Mouse (Mus musculus) liver, postnatal 0 days (tissue): ENCODE data around the gene Xlr3c. TPM values are rescaled to one million over a fixed set of nuclear protein-coding genes. Genes with fewer than 3 reads are reported as not detected.
A peak's percentile ranks its signal among the peaks of the same experiment; 100 is the strongest.
"Not testable (repeated sequence)": the region's sequence is repeated elsewhere in the genome, so short reads cannot be mapped to it uniquely, and the experiment has no call there.

Source experiments
- ATAC-seq: fragments of 200-750 bp; cut with Nextera tagmentation; 2 replicates; pipeline ENCODE4 v1.8.0; 2017; ENCODE audit warnings: mild to moderate bottlenecking, moderate library complexity
- DNase-seq: peaks from one replicate; pipeline ENCODE4 v3.0.0-alpha.2; 2016
- H3K27ac ChIP-seq: fragments of 300-500 bp; sonication (generic); 2 replicates; pipeline ENCODE4 v1.5.1; 2014; ENCODE audit warnings: antibody characterized with exemption, moderate library complexity, mild to moderate bottlenecking, low read depth
- H3K27me3 ChIP-seq: fragments of 300-500 bp; sonication (generic); 2 replicates; pipeline ENCODE4 v1.6.1; 2014; ENCODE audit warnings: low read length, control low read depth, mixed read lengths; ENCODE audit not compliant: insufficient read depth
- H3K36me3 ChIP-seq: fragments of 300-500 bp; sonication (generic); replicated peaks from 2 replicates; pipeline ENCODE4 v1.6.1; 2014; ENCODE audit warnings: mild to moderate bottlenecking, control low read depth, low read length, moderate library complexity, mixed read lengths; ENCODE audit not compliant: insufficient read depth
- H3K4me1 ChIP-seq: fragments of 300-500 bp; sonication (generic); 2 replicates; pipeline ENCODE4 v1.6.1; 2014; ENCODE audit warnings: antibody characterized with exemption, mild to moderate bottlenecking, control low read depth; ENCODE audit not compliant: insufficient read depth
- H3K4me2 ChIP-seq: fragments of 300-500 bp; sonication (generic); 2 replicates; pipeline ENCODE4 v1.6.1; 2014; ENCODE audit warnings: low read depth, mild to moderate bottlenecking, low read length, moderate library complexity, mixed read lengths
- H3K4me3 ChIP-seq: fragments of 300-500 bp; sonication (generic); 2 replicates; pipeline ENCODE4 v1.5.1; 2014; ENCODE audit warnings: low read depth, low read length
- H3K9ac ChIP-seq: fragments of 300-500 bp; sonication (generic); replicated peaks from 2 replicates; pipeline ENCODE4 v1.6.1; 2014; ENCODE audit warnings: mild to moderate bottlenecking, moderate library complexity
- H3K9me3 ChIP-seq: fragments of 300-500 bp; sonication (generic); 2 replicates; pipeline ENCODE4 v1.6.1; 2016; ENCODE audit warnings: mild to moderate bottlenecking, control low read depth, low read length, mixed read lengths
- CTCF ChIP-seq: sonication (generic); IDR thresholded peaks from 2 replicates; pipeline ENCODE4 v1.5.1; 2016; ENCODE audit warnings: antibody characterized with exemption, low read depth
- EP300 ChIP-seq: IDR thresholded peaks from 2 replicates; pipeline ENCODE4 v1.6.1; 2016; ENCODE audit warnings: antibody characterized with exemption, low read depth, mild to moderate bottlenecking
- WGBS: fragments of 180-500 bp; shearing (Covaris S2); extraction: QIAGEN DNeasy Blood & Tissue Kit; methylation state at CpG from one replicate; pipeline ENCODE4 v1.1.7; 2014; ENCODE audit not compliant: insufficient replicate concordance; 5-methylcytosine and 5-hydroxymethylcytosine counted together
- polyA plus RNA-seq: library from polyadenylated mRNA; unstranded; fragments of >200 nt; fragmentation: Nextera tagmentation; extraction: Ambion mirVana; gene quantifications from 2 replicates; pipeline ENCODE4 v1.2.1, GENCODE M21; 2015

Gene Xlr3c
- not detected in 2 replicates for polyA plus RNA-seq

DNA sequence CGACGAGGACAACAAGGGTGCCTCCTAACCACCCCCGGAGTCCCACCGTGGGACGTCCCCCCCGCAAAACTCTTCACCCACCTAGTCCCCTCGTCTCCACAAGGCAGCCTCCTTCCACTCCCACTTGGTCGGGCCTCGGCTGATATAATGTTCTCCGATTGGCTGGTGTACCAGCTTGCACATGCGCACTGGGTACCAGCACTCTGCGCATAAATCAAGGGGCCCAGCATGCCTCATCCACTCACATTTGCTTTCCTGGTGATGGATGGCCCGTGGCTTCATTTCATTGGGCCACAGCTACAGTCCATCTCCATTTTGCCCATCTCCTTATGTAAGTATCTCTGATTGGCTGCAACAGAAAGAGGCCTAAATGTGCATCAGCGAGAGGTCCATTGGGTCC lies at the start of gene Xlr3c:
TSS of gene Xlr3c (minus strand) at position 121 of the 400 bp plus-strand sequence.
- not testable (repeated sequence) for H3K9ac ChIP-seq, H3K9me3 ChIP-seq, ATAC-seq, DNase-seq, H3K4me3 ChIP-seq, H3K4me2 ChIP-seq, H3K27ac ChIP-seq, H3K36me3 ChIP-seq, H3K27me3 ChIP-seq, H3K4me1 ChIP-seq
- 88% methylated on average over 10 of the region's 14 CpGs for WGBS

DNA sequence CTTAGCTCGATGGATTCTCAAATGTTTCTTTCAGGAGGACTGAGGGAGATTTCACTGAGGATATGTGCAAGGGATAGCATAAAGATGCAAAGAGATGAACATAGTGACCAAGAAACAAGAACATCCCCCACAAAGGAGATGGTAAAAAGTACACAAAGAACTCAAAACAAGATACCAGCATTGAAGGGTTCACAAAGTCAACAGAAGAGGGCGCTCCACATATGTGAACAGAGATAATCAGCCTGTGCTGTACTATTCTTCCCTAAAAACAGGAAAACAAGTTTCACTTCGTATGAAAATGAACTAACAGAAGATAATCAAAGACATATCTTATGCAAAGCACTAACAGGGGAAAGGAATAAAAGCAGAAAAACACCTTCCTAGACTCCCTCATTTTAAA lies 47.3 kb upstream of the Xlr3c start:
- H3K27ac ChIP-seq: no peak overlapping the region
- peak; percentile 17 for DNase-seq
- H3K4me2 ChIP-seq: no peak overlapping the region
- ATAC-seq: no peak
- no peak overlapping the region for H3K4me3 ChIP-seq
- H3K36me3 ChIP-seq: no peaks in the 10 kb centered on the region
- no peaks in the 10 kb centered on the region for H3K27me3 ChIP-seq
- no peak overlapping the region for H3K9ac ChIP-seq
- H3K9me3 ChIP-seq: no peaks in the 10 kb centered on the region
- WGBS: 35% methylated on average over 3 of the region's 3 CpGs
- H3K4me1 ChIP-seq: no peaks in the 10 kb centered on the region
- TF ChIP-seq CTCF (peak; percentile 65), EP300 (no peak)

DNA sequence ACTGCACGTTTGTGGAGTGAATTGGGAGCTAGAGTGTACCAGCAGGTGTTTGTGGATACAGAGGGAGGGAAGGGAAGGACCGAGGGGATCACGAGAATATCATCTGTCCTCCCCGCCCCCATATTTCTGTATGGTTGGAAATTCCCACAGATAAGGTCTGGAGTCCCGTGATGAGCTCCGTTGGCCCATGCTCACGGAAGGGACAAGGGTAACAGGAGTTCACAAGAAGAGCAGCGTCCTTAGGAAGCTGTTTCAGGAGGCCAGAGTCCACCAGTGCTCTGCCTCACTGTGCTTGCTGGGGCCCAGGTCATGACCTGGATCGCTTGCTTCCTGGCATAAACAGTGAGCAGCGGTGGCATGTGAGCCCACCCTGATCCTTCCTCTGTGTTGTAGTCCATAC lies 30.6 kb upstream of the Xlr3c start:
- not testable (repeated sequence) for H3K9ac ChIP-seq, H3K27ac ChIP-seq, H3K27me3 ChIP-seq, H3K4me2 ChIP-seq, H3K36me3 ChIP-seq, H3K9me3 ChIP-seq, DNase-seq, H3K4me3 ChIP-seq, H3K4me1 ChIP-seq, ATAC-seq
- 64% methylated on average over 7 of the region's 10 CpGs for WGBS

DNA sequence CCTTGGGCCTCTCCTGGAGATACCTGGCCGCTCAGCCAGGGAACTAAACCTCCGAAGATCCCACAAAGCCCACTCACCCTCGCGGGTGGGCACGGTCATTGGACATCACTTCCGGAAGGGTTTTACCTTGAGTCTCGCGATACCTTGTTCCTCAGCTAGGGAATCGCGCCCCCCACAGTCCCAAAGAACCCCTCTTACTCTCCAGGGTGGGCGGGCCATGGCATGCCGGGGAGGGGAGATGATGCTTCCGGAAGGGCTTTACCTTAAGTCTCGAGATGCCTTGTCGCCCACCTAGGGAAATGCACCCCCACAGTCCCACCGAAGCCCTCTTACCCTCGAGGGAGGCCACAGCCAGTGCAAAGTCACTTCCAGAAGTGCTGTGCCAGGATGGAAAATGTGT lies 27.7 kb upstream of the Xlr3c start, which contains the start of the genes Xlr5a and Xlr5c:
TSS of gene Xlr5a (minus strand) at position 101 of the 400 bp plus-strand sequence.
TSS of gene Xlr5c (minus strand) at position 101 of the 400 bp plus-strand sequence.
- not testable (repeated sequence) for DNase-seq, ATAC-seq, H3K4me1 ChIP-seq, H3K4me3 ChIP-seq, H3K9ac ChIP-seq, H3K27ac ChIP-seq, H3K9me3 ChIP-seq, H3K27me3 ChIP-seq, H3K4me2 ChIP-seq, H3K36me3 ChIP-seq
- WGBS: 84% methylated on average over 15 of the region's 17 CpGs

DNA sequence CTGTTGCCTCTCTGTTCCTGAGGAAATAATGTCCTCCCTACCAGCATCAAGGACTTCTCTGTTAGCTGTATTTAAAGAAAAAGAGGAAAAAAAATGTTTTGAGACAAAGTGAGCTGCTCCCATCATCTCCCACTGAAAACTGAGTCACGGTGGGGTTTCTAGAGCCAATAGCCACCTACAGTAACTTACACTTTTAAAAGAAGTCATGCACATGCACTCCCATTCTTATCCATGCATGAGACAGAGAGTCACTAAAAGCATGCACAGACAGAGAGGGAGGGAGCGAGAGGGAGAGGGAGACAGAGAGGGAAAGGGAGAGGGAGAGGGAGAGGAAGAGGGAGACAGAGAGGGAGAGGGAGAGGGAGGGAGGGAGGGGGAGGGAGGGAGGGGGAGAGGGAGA lies 2.8 kb downstream of the Xlr3c start:
- not testable (repeated sequence) for H3K4me2 ChIP-seq, H3K9ac ChIP-seq, H3K4me1 ChIP-seq, DNase-seq, H3K9me3 ChIP-seq, ATAC-seq, H3K27ac ChIP-seq, H3K4me3 ChIP-seq, H3K27me3 ChIP-seq, H3K36me3 ChIP-seq
- 67% methylated on average over 1 of the region's 2 CpGs for WGBS

DNA sequence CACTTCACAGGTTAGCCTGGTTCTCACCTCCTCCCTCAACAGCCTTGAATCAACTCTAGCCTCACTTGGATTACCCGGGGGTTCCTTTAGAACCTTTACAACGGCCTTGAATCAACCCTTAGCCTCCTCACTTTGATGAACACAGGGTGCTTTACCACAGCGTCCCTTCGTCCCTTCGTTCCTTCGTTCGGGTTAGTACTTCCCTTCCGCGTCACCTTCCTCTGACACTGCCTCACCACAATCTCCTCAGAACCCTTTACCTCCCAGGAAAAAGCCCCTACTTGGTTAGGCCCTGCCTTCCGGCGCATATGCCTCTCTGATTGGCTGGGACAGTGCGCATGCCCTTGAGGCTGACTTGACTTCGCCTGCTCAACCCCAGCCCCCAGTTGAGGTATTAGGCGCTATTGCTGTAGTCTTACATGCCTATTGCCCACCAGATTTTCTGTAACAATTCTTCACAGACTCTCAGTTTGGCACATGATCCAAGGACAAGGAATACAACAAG lies 22.3 kb downstream of the Xlr3c start, which contains the start of gene Xlr4c:
TSS of gene Xlr4c (minus strand) at position 310 of the 505 bp plus-strand sequence.
- not testable (repeated sequence) for H3K27ac ChIP-seq, H3K4me2 ChIP-seq, DNase-seq, H3K4me1 ChIP-seq, H3K27me3 ChIP-seq, ATAC-seq, H3K36me3 ChIP-seq, H3K4me3 ChIP-seq, H3K9me3 ChIP-seq, H3K9ac ChIP-seq
- WGBS: 67% methylated on average over 9 of the region's 14 CpGs

DNA sequence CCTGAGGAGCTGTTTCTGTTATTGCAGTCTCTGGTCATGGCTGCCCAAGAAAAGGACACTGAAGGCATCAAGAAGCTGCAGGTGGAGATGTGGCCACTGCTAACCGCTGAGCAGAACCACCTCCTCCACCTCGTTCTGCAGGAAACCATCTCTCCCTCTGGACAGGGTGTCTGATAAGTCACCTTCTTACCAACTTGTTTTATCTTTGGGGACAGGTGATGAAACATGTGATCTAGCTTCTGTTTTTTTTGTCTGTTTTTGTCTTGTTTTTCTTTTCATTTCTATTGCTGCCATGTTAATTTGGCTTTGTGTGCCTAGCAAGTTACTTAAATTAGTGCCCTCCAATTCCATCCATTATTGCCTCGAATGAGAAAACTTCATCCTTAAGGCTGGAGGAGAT lies 35.9 kb downstream of the Xlr3c start:
- H3K9me3 ChIP-seq: no peaks in the 10 kb centered on the region
- H3K9ac ChIP-seq: no peak overlapping the region
- H3K4me2 ChIP-seq: peak overlapping the region; percentile 82
- DNase-seq (no peak), ATAC-seq (no peak)
- peaks cover 4% of the 10 kb centered on the region; the same call in 1 of the 2 replicates for H3K4me1 ChIP-seq
- TF ChIP-seq CTCF: no peak
- no peak for TF ChIP-seq EP300
- no peaks in the 10 kb centered on the region for H3K36me3 ChIP-seq
- H3K27me3 ChIP-seq: no peaks in the 10 kb centered on the region
- H3K27ac ChIP-seq: no peak overlapping the region
- WGBS: 25% methylated on average over 3 of the region's 3 CpGs
- peak overlapping the region; percentile 64 for H3K4me3 ChIP-seq
